28 mouse cellular contexts compared by ENCODE assay signal in the genomic region with DNA sequence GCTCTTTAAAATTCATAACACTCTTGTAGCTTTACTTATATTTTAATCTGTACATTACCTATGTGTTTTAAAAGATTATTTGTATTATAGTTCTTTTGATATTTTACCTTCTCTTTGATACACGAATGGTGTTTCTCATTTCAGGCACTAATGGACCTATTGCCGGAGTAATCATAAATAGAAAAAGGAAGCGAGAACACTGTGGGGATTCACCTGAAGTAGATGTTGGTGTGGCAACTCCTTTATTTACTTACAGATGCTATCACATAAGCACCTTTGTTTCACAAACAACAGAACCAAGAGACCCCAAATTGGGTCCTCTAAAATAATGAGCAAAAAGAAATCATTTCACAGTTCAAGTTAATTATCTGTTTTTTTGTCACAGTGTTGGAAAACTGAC.
"Had no signal": no experiment of that assay in that cellular context is flagged by ENCODE, and none has a peak within 500 bp of the region (broad histone marks: within the 10 kb centered on the region; RNA-seq: fewer than 3 reads in every experiment).

No protein-coding gene starts in this region.

- H3K36me3 ChIP-seq: embryonic facial prominence, embryonic 10.5 days; embryonic facial prominence, embryonic 12.5 days; embryonic facial prominence, embryonic 13.5 days; embryonic facial prominence, embryonic 15.5 days; forebrain, embryonic 10.5 days; forebrain, embryonic 12.5 days; forebrain, embryonic 15.5 days had no signal

- H3K9ac ChIP-seq: embryonic facial prominence, embryonic 12.5 days; embryonic facial prominence, embryonic 13.5 days; embryonic facial prominence, embryonic 15.5 days; forebrain, embryonic 12.5 days; forebrain, embryonic 13.5 days; forebrain, embryonic 15.5 days; forebrain, postnatal 0 days had no signal

- H3K9me3 ChIP-seq: embryonic facial prominence, embryonic 10.5 days; embryonic facial prominence, embryonic 12.5 days; embryonic facial prominence, embryonic 13.5 days; embryonic facial prominence, embryonic 15.5 days; forebrain, embryonic 10.5 days; forebrain, embryonic 12.5 days; forebrain, embryonic 13.5 days; forebrain, embryonic 15.5 days had no signal

- H3K4me1 ChIP-seq: embryonic facial prominence, embryonic 10.5 days; embryonic facial prominence, embryonic 12.5 days; embryonic facial prominence, embryonic 13.5 days; embryonic facial prominence, embryonic 15.5 days; forebrain, embryonic 10.5 days; forebrain, embryonic 12.5 days; forebrain, embryonic 13.5 days; forebrain, embryonic 15.5 days had no signal

- H3K27me3 ChIP-seq: embryonic facial prominence, embryonic 12.5 days; embryonic facial prominence, embryonic 13.5 days; embryonic facial prominence, embryonic 15.5 days; forebrain, embryonic 12.5 days; forebrain, embryonic 13.5 days; forebrain, embryonic 15.5 days had no signal

- H3K27ac ChIP-seq: embryonic facial prominence, embryonic 10.5 days; embryonic facial prominence, embryonic 12.5 days; embryonic facial prominence, embryonic 13.5 days; embryonic facial prominence, embryonic 15.5 days; forebrain, embryonic 10.5 days; forebrain, embryonic 12.5 days; forebrain, embryonic 13.5 days; forebrain, embryonic 15.5 days; gastrocnemius, adult 2 months; heart, adult 2 months had no signal

- H3K4me3 ChIP-seq: embryonic facial prominence, embryonic 10.5 days; embryonic facial prominence, embryonic 12.5 days; embryonic facial prominence, embryonic 13.5 days; embryonic facial prominence, embryonic 15.5 days; erythroblast, embryonic 14.5 days; forebrain, embryonic 10.5 days; forebrain, embryonic 12.5 days; forebrain, embryonic 13.5 days; forebrain, embryonic 15.5 days; gastrocnemius, adult 2 months; heart, adult 2 months had no signal

- H3K4me2 ChIP-seq: embryonic facial prominence, embryonic 12.5 days; embryonic facial prominence, embryonic 13.5 days; embryonic facial prominence, embryonic 15.5 days; forebrain, embryonic 12.5 days; forebrain, embryonic 13.5 days; forebrain, embryonic 15.5 days had no signal

- ATAC-seq: forebrain, embryonic 13.5 days; forebrain, embryonic 14.5 days; forebrain, embryonic 15.5 days; forebrain, embryonic 16.5 days; forebrain, postnatal 0 days had no signal

- DNase-seq: cerebellum, adult 8-10 months; cerebellum, adult 9-10 months; cerebellum, adult 9-11 months; cerebellum, postnatal 10 days; cerebellum, postnatal 14 days; cerebellum, postnatal 25 days; cerebellum, postnatal 36 days; embryo, embryonic 11 days; forebrain, postnatal 0 days; gastrocnemius, adult 2 months; gastrocnemius, postnatal 10 days; gastrocnemius, postnatal 14 days; gastrocnemius, postnatal 25 days; gastrocnemius, postnatal 36 days; heart, adult 11 months; heart, adult 18-20 months; heart, adult 2 months had no signal
